Mouse (Mus musculus) liver, embryonic 14.5 days (tissue): Measurements from ENCODE around the gene Akr1d1.

Experiments used
- CTCF ChIP-seq: IDR thresholded peaks from 2 replicates; pipeline ENCODE4 v1.5.1; 2016; ENCODE audit warnings: antibody characterized with exemption, low read depth, control low read depth
- EP300 ChIP-seq: IDR thresholded peaks from 2 replicates; pipeline ENCODE4 v1.6.1; 2016; ENCODE audit warnings: antibody characterized with exemption, low read depth

- TF ChIP-seq CTCF: no peak
- peak; percentile 51 for TF ChIP-seq EP300
These were observed 46.7 kb upstream of the Akr1d1 start for GRCm38 (mm10) chr6:37483262-37483661.
